In genomic region chr10:45381937-45382636, GRCm38 (mm10) we compare ENCODE assay signal across 10 mouse cellular contexts. TPM values are rescaled to one million over a fixed set of nuclear protein-coding genes. Genes with fewer than 3 reads are reported as not detected.
DNase-seq lines count a peak whose midpoint lies in the region; ATAC-seq lines count a peak whose summit lies in the region.
"Had no signal": no experiment of that assay in that cellular context is flagged by ENCODE, and none has a peak within 500 bp of the region (broad histone marks: within the 10 kb centered on the region; RNA-seq: fewer than 3 reads in every experiment).

No protein-coding gene starts in this region.

- ATAC-seq in hindbrain, embryonic 16.5 days = peak; percentile 68
- ATAC-seq in granulocyte monocyte progenitor cell, adult 5-6 weeks (replicated peaks; ENCODE audit: poor library complexity, severe bottlenecking) = no peak
- ATAC-seq in kidney, embryonic 16.5 days (ENCODE audit: low FRiP score, low TSS enrichment) = no peak

- no peaks in the 10 kb centered on the region for H3K27me3 ChIP-seq in hindbrain, embryonic 16.5 days (replicated peaks; ENCODE audit: control insufficient read depth, insufficient read depth, low read length)
- no peaks in the 10 kb centered on the region for H3K27me3 ChIP-seq in kidney, embryonic 16.5 days (ENCODE audit: insufficient read depth, low read length)

- no peaks in the 10 kb centered on the region for H3K9me3 ChIP-seq in hindbrain, embryonic 16.5 days (ENCODE audit: control insufficient read depth, low read length)
- H3K9me3 ChIP-seq in kidney, embryonic 16.5 days (ENCODE audit: low read length) = no peaks in the 10 kb centered on the region

- no peaks in the 10 kb centered on the region for H3K4me1 ChIP-seq in hindbrain, embryonic 16.5 days (ENCODE audit: control insufficient read depth, insufficient read depth, low read depth, low read length)
- H3K4me1 ChIP-seq in kidney, embryonic 16.5 days (ENCODE audit: insufficient read depth, low read length) = no peaks in the 10 kb centered on the region

- no peak overlapping the region for H3K4me2 ChIP-seq in hindbrain, embryonic 16.5 days (ENCODE audit: low read length)
- no peak overlapping the region for H3K4me2 ChIP-seq in kidney, embryonic 16.5 days (replicated peaks; ENCODE audit: low read depth, low read length)

- DNase-seq in thymus, postnatal 0 days (ENCODE audit: low spot score) = peak; percentile 4
- no peak for DNase-seq in thymus, postnatal 4 days
- DNase-seq in brain, embryonic 18.5 days (ENCODE audit: low read depth, low spot score) = peak; percentile 18
- DNase-seq in spleen, postnatal 14 days (ENCODE audit: low spot score in 2 of 2) = no peak
- DNase-seq: adrenal gland, postnatal 10 days; lung, postnatal 4 days; thymus, postnatal 36 days had no signal

- no peak overlapping the region for H3K9ac ChIP-seq in hindbrain, embryonic 16.5 days (ENCODE audit: low read depth, low read length)
- no peak overlapping the region for H3K9ac ChIP-seq in kidney, embryonic 16.5 days (replicated peaks; ENCODE audit: low read length)

- no peak overlapping the region for H3K27ac ChIP-seq in hindbrain, embryonic 16.5 days (ENCODE audit: low read depth, low read length)
- no peak overlapping the region for H3K27ac ChIP-seq in kidney, embryonic 16.5 days (ENCODE audit: low read length)

- no peaks in the 10 kb centered on the region for H3K36me3 ChIP-seq in hindbrain, embryonic 16.5 days (ENCODE audit: control insufficient read depth, insufficient read depth, low read length)
- H3K36me3 ChIP-seq in kidney, embryonic 16.5 days (ENCODE audit: insufficient read depth, low read length) = no peaks in the 10 kb centered on the region

- H3K4me3 ChIP-seq in hindbrain, embryonic 16.5 days (ENCODE audit: low read length) = no peak overlapping the region
- H3K4me3 ChIP-seq in kidney, embryonic 16.5 days (ENCODE audit: low read length) = no peak overlapping the region

RNA-seq across cellular contexts. Expression of gene Bves, which starts 46.5 kb away (rescaled TPM):
- polyA plus RNA-seq in thymus, postnatal 0 days (2015; fragmentation: Nextera tagmentation; extraction: Ambion mirVana) = 0.19 and 0.38 TPM in 2 replicates
- polyA plus RNA-seq in hindbrain, embryonic 16.5 days (2015; fragmentation: Nextera tagmentation; extraction: Ambion mirVana) = 1.5 and 2.4 TPM in 2 replicates
- not detected in 2 replicates for total RNA-seq in granulocyte monocyte progenitor cell, adult 5-6 weeks (2014; fragmentation: Nextera tagmentation)
- not detected in 2 replicates for total RNA-seq in granulocyte monocyte progenitor cell, adult 5-6 weeks (2017)
- 1.1 and 1.9 TPM in 2 replicates for polyA plus RNA-seq in kidney, embryonic 16.5 days (2015; fragmentation: Nextera tagmentation; extraction: Ambion mirVana)

Comparison
In these comparisons a context has a peak if more than half of its experiments do, and no peak if none do; other contexts are left out.
1. DNase-seq: peak in thymus, postnatal 0 days (single experiment) and brain, embryonic 18.5 days (single experiment); none in thymus, postnatal 4 days (single experiment) and spleen, postnatal 14 days (0 of 2).